Mouse (Mus musculus) gastrocnemius, adult 2 months (tissue): ENCODE data around the gene St3gal4. TPM values are rescaled to one million over a fixed set of nuclear protein-coding genes. Genes with fewer than 3 reads are reported as not detected.

ENCODE experiments used
- DNase-seq: peaks from one replicate; pipeline ENCODE4 v3.0.0; 2022
- H3K27ac ChIP-seq: fragments of 200-600 bp; 2 replicates; pipeline ENCODE4 v1.8.1; 2022; ENCODE audit warnings: mild to moderate bottlenecking
- H3K4me3 ChIP-seq: fragments of 200-600 bp; 2 replicates; pipeline ENCODE4 v1.8.1; 2022; ENCODE audit warnings: mild to moderate bottlenecking, moderate library complexity
- CTCF ChIP-seq: fragments of 200-600 bp; IDR thresholded peaks from 2 replicates; pipeline ENCODE4 v1.8.1; 2022; ENCODE audit warnings: antibody characterized with exemption, mild to moderate bottlenecking, moderate library complexity
- intact Hi-C: fragments of 180-260 bp; cut with DNase I; formaldehyde crosslinking; loops from one replicate; pipeline ENCODE4 v1.15.1; 2025
- total RNA-seq, 2 experiments: library from RNA; stranded (reverse); gene quantifications; 2 replicates each; pipeline ENCODE4 v1.2.3; 2021

St3gal4 gene
- total RNA-seq, 2 experiments from 2014 or later: 4.2 to 4.3 TPM

DNA sequence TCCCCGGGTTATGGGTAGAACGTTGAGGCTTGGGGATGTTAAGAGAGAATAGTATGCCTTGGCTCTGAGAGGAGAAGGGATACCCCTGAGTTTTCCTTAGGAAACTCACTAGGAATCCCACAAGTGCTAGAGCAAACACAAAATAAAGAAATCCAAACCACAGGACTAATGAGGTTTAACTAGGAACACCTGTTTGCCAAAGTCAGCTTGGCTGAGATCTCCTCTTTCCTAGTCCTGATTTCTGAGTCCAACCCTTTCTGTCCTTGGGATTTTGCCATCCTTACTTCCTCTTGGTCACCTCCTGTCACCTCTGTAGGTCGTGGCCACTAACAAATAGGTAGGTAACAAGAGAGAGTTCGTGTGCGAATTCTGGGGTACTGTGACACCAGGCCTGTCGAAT lies 92.8 kb downstream of the St3gal4 start:
- Histone ChIP-seq H3K27ac (no peak overlapping the region), H3K4me3 (no peak overlapping the region)
- TF ChIP-seq CTCF: no peak
- intact Hi-C loops: no loop called here
- no peak for DNase-seq

DNA sequence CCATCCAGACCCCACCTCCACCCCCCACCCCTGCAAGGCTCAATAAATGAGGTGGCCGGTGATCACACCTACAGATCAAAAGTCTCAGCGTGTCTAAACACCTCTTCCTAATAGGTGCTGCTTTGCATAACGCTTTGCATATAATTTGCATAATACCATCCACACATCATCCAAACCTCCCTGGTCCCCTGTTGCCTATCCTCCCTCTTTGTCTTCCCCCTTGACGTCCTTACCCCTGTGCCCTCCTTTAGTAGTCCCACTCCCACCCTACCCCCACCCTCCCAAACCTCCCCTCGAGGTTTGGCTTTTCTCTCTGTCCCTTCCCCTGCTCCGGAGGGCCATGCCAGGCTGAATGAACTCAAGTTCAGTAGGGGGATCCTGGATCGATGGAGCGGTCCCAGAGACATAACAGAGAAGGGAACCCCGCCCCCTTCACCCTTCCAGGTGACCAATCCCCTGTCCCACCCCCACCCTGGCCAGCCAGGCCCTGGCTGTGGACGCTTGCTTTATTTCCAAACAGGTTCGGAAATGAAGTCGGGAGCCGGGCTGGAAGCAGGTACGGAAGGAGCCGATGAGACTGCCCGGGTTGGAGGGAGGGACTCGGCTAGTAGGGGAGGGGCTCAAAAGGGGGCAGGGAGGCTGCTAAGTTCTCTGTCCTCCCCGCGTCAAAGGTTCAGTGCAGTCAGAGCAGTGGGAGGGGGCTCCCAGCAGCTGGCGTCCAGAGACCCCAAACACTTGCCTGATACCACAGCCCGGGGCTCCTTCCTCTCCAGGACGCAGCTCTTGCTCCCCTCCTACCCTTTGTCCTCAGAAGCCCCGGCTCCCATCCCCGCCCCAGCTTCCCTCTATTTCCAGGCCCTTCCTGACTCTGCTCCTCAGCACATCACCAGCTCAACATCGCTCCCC lies 94.2 kb downstream of the St3gal4 start:
- Histone ChIP-seq H3K27ac (no peak overlapping the region), H3K4me3 (peak overlapping the region; percentile 15)
- no peak for TF ChIP-seq CTCF
- DNase-seq: no peak
- intact Hi-C loops: no loop called here

DNA sequence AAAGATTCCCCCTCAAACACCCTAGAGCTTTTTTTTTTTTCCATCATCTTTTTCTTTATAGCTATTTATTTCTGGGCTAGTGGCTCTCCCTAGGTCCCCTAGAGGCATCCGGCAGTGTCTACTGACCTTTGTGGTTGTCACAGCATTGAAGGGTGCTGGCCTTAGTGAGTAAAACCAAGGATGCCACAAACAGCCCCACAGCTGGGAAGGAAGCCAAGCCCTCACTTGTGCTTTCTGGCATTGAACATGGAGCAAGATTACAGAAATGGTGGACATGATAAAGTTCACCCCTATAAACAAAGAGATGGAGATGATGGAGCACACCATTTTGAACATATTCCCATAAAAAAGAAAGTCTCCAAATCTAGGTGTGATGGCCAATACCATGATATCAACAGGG lies 97.3 kb downstream of the St3gal4 start:
- H3K4me3 ChIP-seq: no peak overlapping the region
- no peak for TF ChIP-seq CTCF
- no peak overlapping the region for H3K27ac ChIP-seq
- intact Hi-C loops: no loop called here
- DNase-seq: no peak

- no peak for TF ChIP-seq CTCF
- no peak for DNase-seq
- H3K4me3 ChIP-seq: no peak overlapping the region
- no peak overlapping the region for H3K27ac ChIP-seq
- intact Hi-C loops: no loop called here
Observed at GRCm38 (mm10) chr9:35020015-35020653, 98.9 kb downstream of the St3gal4 start.

- DNase-seq: no peak
- Histone ChIP-seq H3K4me3 (no peak overlapping the region), H3K27ac (no peak overlapping the region)
- intact Hi-C loops: loop anchor here (1.0 to 5.0 kb wide), 3 partner anchors 36 to 523 kb away; no protein-coding TSS in a partner anchor
- peak; percentile 87 for TF ChIP-seq CTCF
Observed at GRCm38 (mm10) chr9:35019372-35019771, 99.7 kb downstream of the St3gal4 start.

GRCm38 (mm10) chr9:35018056-35018455 lies 101.0 kb downstream of the St3gal4 start:
- TF ChIP-seq CTCF: no peak
- DNase-seq: no peak
- no peak overlapping the region for H3K27ac ChIP-seq
- H3K4me3 ChIP-seq: no peak overlapping the region
- intact Hi-C loops: loop anchor here (2.0 to 5.0 kb wide), 2 partner anchors 161 to 521 kb away; no protein-coding TSS in a partner anchor

DNA sequence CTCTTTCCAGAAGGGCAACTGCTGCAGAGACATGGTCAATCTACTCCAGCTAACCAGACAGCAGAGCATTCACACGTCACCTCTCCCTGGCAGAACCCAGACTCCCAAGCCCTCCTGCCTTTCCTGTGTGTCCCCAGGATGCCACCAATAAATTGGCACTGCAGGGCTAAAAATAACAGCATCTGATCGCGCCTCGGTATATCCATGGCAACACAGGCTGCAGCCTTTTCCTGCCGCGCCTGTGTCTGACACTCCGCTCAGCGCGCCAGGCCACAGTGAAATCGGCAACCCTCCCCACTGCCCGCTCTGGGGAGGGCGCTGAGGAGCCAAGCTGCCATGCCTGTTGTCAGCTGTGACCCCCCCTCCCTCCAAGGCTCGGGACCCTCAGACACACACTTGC lies 101.5 kb downstream of the St3gal4 start:
- Histone ChIP-seq H3K4me3 (no peak overlapping the region), H3K27ac (no peak overlapping the region)
- TF ChIP-seq CTCF: no peak
- intact Hi-C loops: loop anchor here (5.0 kb wide), 1 partner anchor 160 kb away; no protein-coding TSS in a partner anchor
- no peak for DNase-seq

GRCm38 (mm10) chr9:35016762-35017161 lies 102.3 kb downstream of the St3gal4 start:
- TF ChIP-seq CTCF: peak; percentile 60
- DNase-seq: peak; percentile 38
- intact Hi-C loops: loop anchor here (5.0 kb wide), 1 partner anchor 159 kb away; no protein-coding TSS in a partner anchor

GRCm38 (mm10) chr9:35007697-35008341 lies 111.2 kb downstream of the St3gal4 start:
- TF ChIP-seq CTCF: no peak
- Histone ChIP-seq H3K4me3 (no peak overlapping the region), H3K27ac (no peak overlapping the region)
- intact Hi-C loops: no loop called here
- no peak for DNase-seq

More at GRCm38 (mm10) chr9:35016762-35017161, 102.3 kb downstream of the St3gal4 start:
- no peak overlapping the region for H3K4me3 ChIP-seq
- no peak overlapping the region for H3K27ac ChIP-seq

- no peak for TF ChIP-seq CTCF
- intact Hi-C loops: no loop called here
- no peak for DNase-seq
- H3K4me3 ChIP-seq: no peak overlapping the region
- no peak overlapping the region for H3K27ac ChIP-seq
Observed at GRCm38 (mm10) chr9:35004113-35004512, 115.0 kb downstream of the St3gal4 start.

DNA sequence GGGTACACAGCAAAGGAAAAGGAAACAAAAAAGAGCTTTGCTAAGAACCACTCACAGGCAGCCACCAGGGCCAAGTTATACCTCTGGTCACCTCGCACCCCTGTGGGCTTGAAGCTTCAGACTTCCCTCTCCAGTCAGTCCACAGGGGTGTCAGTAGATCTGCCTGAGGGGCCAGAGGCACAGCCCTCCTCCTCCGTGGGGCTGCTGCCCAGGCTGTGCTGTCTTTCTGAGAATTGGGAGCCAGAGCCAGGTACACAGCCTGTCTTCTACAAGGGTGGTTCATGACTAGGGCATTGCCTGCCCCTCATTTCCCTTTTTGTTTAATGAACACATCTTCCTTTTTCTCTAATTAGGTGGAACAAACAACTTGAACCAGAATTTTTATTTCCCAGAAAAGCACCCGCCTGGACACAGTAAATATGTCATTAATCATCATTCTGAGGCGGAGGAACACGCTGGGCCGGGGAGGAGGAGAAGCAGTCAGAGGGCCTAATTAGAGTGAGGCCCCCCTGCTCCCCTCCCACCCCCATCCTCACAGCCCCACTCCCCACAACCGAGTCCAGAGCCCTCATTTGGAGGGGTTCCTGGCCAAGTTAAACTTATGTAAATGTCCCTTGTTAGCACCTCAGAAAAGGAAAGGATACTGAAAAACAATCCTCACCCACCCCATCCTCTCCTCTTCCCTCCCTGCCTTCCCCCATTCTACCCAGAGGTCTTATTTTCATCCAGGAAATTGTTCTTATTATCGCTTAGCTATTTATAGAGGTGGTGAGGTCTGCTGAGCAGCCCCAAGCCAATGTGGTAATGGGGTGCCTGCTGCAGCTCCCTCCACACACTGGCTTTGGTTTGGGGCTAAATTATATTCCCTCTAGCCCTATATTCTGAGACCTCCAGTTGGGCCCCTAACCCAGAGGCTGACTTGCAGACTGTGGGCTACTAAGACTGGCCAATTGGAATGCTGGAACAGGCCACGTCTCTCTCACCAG lies 120.9 kb downstream of the St3gal4 start:
- Histone ChIP-seq H3K27ac (no peak overlapping the region), H3K4me3 (no peak overlapping the region)
- no peak for DNase-seq
- TF ChIP-seq CTCF: no peak
- intact Hi-C loops: no loop called here

Other genes with a start within 250 kb of the St3gal4 start
- 1 to 10 TPM; 7.7 to 8.4 TPM for gene Dcps, start 56.8 kb upstream of the St3gal4 start, total RNA-seq
- 100 to 1,000 TPM; 222 to 262 TPM for gene Srpr, start 80.9 kb upstream of the St3gal4 start, total RNA-seq
- 10 to 100 TPM; 29.1 to 42.0 TPM for gene Tirap, start 81.0 kb upstream of the St3gal4 start, total RNA-seq
- gene Foxred1, start 91.8 kb upstream of the St3gal4 start, total RNA-seq: 10 to 100 TPM; 17.6 to 20.3 TPM
- gene Fam118b, start 148.5 kb upstream of the St3gal4 start, total RNA-seq: 10 to 100 TPM; 24.3 to 29.8 TPM
- 1 to 10 TPM; 6.8 to 7.5 TPM for gene Rpusd4, start 148.6 kb upstream of the St3gal4 start, total RNA-seq